In the genomic region with DNA sequence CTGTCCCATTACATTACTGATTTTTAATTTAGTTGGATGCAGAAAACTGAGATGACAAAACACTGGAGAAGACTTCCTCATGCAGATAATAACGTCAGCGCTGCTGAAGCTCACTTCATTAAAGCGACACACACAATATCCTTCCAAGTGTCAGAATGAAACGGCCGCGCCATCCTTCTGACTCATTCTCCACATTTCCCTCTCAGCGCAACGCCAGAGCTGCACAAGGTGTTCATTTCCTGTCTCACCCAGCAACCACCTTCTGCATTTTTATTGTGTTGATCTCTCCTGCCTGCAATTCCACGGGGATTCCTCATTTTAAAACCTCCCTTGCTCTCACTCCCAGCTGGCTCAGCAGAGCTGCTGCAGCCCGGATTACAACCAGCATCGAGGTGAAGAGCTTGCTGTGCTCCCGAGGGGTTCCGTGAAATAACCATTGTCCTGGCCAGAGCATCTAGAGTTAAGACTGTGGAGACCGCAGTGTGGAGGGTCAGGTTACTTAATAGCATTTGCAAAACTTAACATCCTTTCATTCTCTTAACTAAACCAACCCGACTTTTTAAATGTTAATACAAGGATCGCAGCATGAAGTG, we compare ENCODE assay signal across 8 mouse cellular contexts.
DNase-seq lines count a peak whose midpoint lies in the region; ATAC-seq and TF ChIP-seq lines count a peak whose summit lies in the region.

No protein-coding gene starts in this region.

- no peak for TF ChIP-seq CTCF in CH12.LX (conservative IDR thresholded peaks at IDR 0.05 in 1 of 2, IDR thresholded peaks at IDR 0.05 in 1 of 2; ENCODE audit: low read depth in 2 of 2, low read length in 2 of 2)

- peak overlapping the region; percentile 43; the same call in 1 of the 2 replicates for H3K9ac ChIP-seq in heart, embryonic 16.5 days (ENCODE audit: low read length)
- H3K9ac ChIP-seq in CH12.LX (ENCODE audit: insufficient read depth, low read depth): no peak overlapping the region
- no peak overlapping the region for H3K9ac ChIP-seq in embryonic facial prominence, embryonic 13.5 days
- H3K9ac ChIP-seq in midbrain, embryonic 11.5 days (ENCODE audit: low read length): peak overlapping the region; percentile 31; the same call in 1 of the 2 replicates

- peaks cover 3% of the 10 kb centered on the region; the same call in 1 of the 2 replicates for H3K9me3 ChIP-seq in heart, embryonic 16.5 days (replicated peaks; ENCODE audit: control insufficient read depth, low read length)
- H3K9me3 ChIP-seq in CH12.LX (replicated peaks; ENCODE audit: low read length): peaks cover 2% of the 10 kb centered on the region
- H3K9me3 ChIP-seq in embryonic facial prominence, embryonic 13.5 days: 0 out of 2 replicates have a peak, but pooled peaks cover 4% of the 10 kb centered on the region
- H3K9me3 ChIP-seq in midbrain, embryonic 11.5 days (ENCODE audit: control insufficient read depth, low read length): no peaks in the 10 kb centered on the region; the same call in 1 of the 2 replicates

- H3K27me3 ChIP-seq in heart, embryonic 16.5 days (ENCODE audit: control insufficient read depth, insufficient read depth, low read length): no peaks in the 10 kb centered on the region
- H3K27me3 ChIP-seq in CH12.LX (replicated peaks): no peaks in the 10 kb centered on the region
- H3K27me3 ChIP-seq in embryonic facial prominence, embryonic 13.5 days: no peaks in the 10 kb centered on the region; the same call in none of the 2 replicates
- H3K27me3 ChIP-seq in midbrain, embryonic 11.5 days (ENCODE audit: control insufficient read depth, insufficient read depth, low read length): peaks cover 4% of the 10 kb centered on the region; the same call in 1 of the 2 replicates

- H3K36me3 ChIP-seq in heart, embryonic 16.5 days (ENCODE audit: control insufficient read depth, insufficient read depth): peaks cover 7% of the 10 kb centered on the region; the same call in 1 of the 2 replicates
- peaks cover 0 to 72% of the 10 kb centered on the region in 2 experiments for H3K36me3 ChIP-seq in CH12.LX (replicated peaks in 1 of 2; ENCODE audit: control insufficient read depth in 1 of 2, insufficient read depth in 1 of 2, low read length in 1 of 2)
- peaks cover 8% of the 10 kb centered on the region; the same call in 1 of the 2 replicates for H3K36me3 ChIP-seq in embryonic facial prominence, embryonic 13.5 days
- no peaks in the 10 kb centered on the region for H3K36me3 ChIP-seq in midbrain, embryonic 11.5 days (ENCODE audit: control insufficient read depth, insufficient read depth, low read length)

- no peak for TF ChIP-seq RAD21 in CH12.LX (IDR thresholded peaks at IDR 0.05; ENCODE audit: low read depth, low read length)

- 29% methylated on average over 16 of the region's 16 CpGs for WGBS in heart, embryonic 16.5 days
- 9% methylated on average over 16 of the region's 16 CpGs for WGBS in embryonic facial prominence, embryonic 13.5 days
- WGBS in midbrain, embryonic 11.5 days: 12% methylated on average over 16 of the region's 16 CpGs

- peak overlapping the region; percentile 55 for H3K4me2 ChIP-seq in heart, embryonic 16.5 days (ENCODE audit: low read depth, low read length)
- H3K4me2 ChIP-seq in CH12.LX (ENCODE audit: insufficient read depth, low read depth, poor library complexity, severe bottlenecking): no peak overlapping the region
- H3K4me2 ChIP-seq in embryonic facial prominence, embryonic 13.5 days: peak overlapping the region; percentile 41
- peak overlapping the region; percentile 25; the same call in 1 of the 2 replicates for H3K4me2 ChIP-seq in midbrain, embryonic 11.5 days

- no peaks in the 10 kb centered on the region for H3K79me2 ChIP-seq in CH12.LX (replicated peaks; ENCODE audit: control insufficient read depth, extremely low read depth, insufficient read depth, poor library complexity, severe bottlenecking)

- dilution Hi-C loops in CH12.LX (cut with MboI; ENCODE audit: extremely low pct_ligation_motif_present, extremely low pct_unique_long_range_greater_than_20kb, low sequenced_read_pairs): no loop called here

- H3K27ac ChIP-seq in heart, embryonic 16.5 days (ENCODE audit: low read length): no peak overlapping the region; the same call in 1 of the 2 replicates
- no peak overlapping the region for H3K27ac ChIP-seq in CH12.LX (ENCODE audit: insufficient read depth, low read depth)
- H3K27ac ChIP-seq in embryonic facial prominence, embryonic 13.5 days: no peak overlapping the region
- H3K27ac ChIP-seq in midbrain, embryonic 11.5 days (ENCODE audit: low read depth, low read length): no peak overlapping the region

- DNase-seq in heart, adult 8-10 months (ENCODE audit: low spot score): no peak
- DNase-seq in CH12.LX (ENCODE audit: extremely low read depth): peak; percentile 45
- peak; percentile 88 for DNase-seq in midbrain, embryonic 11.5 days (ENCODE audit: low spot score, missing footprints)
- no peak for DNase-seq in gastrocnemius, postnatal 4 days (ENCODE audit: low spot score in 2 of 2)
- DNase-seq in B cell, adult 2 months: no peak
- no peak for DNase-seq in ovary, adult 18-20 months (ENCODE audit: low spot score)

- H3K4me3 ChIP-seq in heart, embryonic 16.5 days (ENCODE audit: low read length): peak overlapping the region; percentile 14
- no peak overlapping the region for H3K4me3 ChIP-seq in CH12.LX (replicated peaks in 1 of 3; ENCODE audit: low read depth in 2 of 3, low read length in 2 of 3, poor library complexity in 1 of 3)
- 0 out of 2 replicates have a peak overlapping the region, but pooled peaks have one; percentile 1 for H3K4me3 ChIP-seq in embryonic facial prominence, embryonic 13.5 days
- H3K4me3 ChIP-seq in midbrain, embryonic 11.5 days (ENCODE audit: low read depth, low read length): no peak overlapping the region

- no peak for TF ChIP-seq POLR2A in CH12.LX (IDR thresholded peaks at IDR 0.05; ENCODE audit: low read depth, low read length)

- ATAC-seq in heart, embryonic 16.5 days (replicated peaks; ENCODE audit: extremely low read depth, insufficient read depth, low FRiP score): no peak
- no peak for ATAC-seq in embryonic facial prominence, embryonic 13.5 days (ENCODE audit: insufficient number of reproducible peaks, insufficient read depth, low FRiP score, low TSS enrichment, low read depth)
- no peak for ATAC-seq in midbrain, embryonic 11.5 days (ENCODE audit: low FRiP score)

- no peak for TF ChIP-seq EP300 in CH12.LX (IDR thresholded peaks at IDR 0.05; ENCODE audit: low read length)

- H3K4me1 ChIP-seq in heart, embryonic 16.5 days (ENCODE audit: control insufficient read depth, insufficient read depth, low read length): peaks cover 12% of the 10 kb centered on the region
- H3K4me1 ChIP-seq in CH12.LX (ENCODE audit: control insufficient read depth in 1 of 2, insufficient read depth in 2 of 2): peaks cover 5 to 26% of the 10 kb centered on the region in 2 experiments; a peak in 3 of 4 replicates
- H3K4me1 ChIP-seq in embryonic facial prominence, embryonic 13.5 days: peaks cover 32% of the 10 kb centered on the region
- H3K4me1 ChIP-seq in midbrain, embryonic 11.5 days (ENCODE audit: control insufficient read depth, insufficient read depth, low read length): peaks cover 14% of the 10 kb centered on the region

- in situ Hi-C loops in CH12.LX (cut with MboI; ENCODE audit: low pct_ligation_motif_present, low pct_unique_long_range_greater_than_20kb, low sequenced_read_pairs): loop anchor here (10.0 kb wide), 1 partner anchor 97 kb away; no protein-coding TSS in a partner anchor

TF ChIP-seq in CH12.LX, 34 proteins besides CTCF, POLR2A, EP300 and RAD21:
- no peak for TF ChIP-seq BHLHE40 (IDR thresholded peaks at IDR 0.05; ENCODE audit: low read depth, low read length)
- no peak for TF ChIP-seq CHD2 (IDR thresholded peaks at IDR 0.05; ENCODE audit: low read length)
- TF ChIP-seq USF1 (IDR thresholded peaks at IDR 0.05; ENCODE audit: low read depth, low read length): no peak
- no peak for TF ChIP-seq IRF4 (IDR thresholded peaks at IDR 0.05; ENCODE audit: low read depth, low read length)
- no peak for TF ChIP-seq MYC (IDR thresholded peaks at IDR 0.05; ENCODE audit: low read depth, low read length)
- no peak for TF ChIP-seq ZKSCAN1 (IDR thresholded peaks at IDR 0.05; ENCODE audit: borderline replicate concordance, low read depth, low read length)
- TF ChIP-seq MEF2A (IDR thresholded peaks at IDR 0.05; ENCODE audit: borderline replicate concordance, low read depth, low read length): no peak
- TF ChIP-seq GABPA (IDR thresholded peaks at IDR 0.05; ENCODE audit: insufficient replicate concordance, low read depth, low read length): no peak
- TF ChIP-seq POLR2AphosphoS2 (IDR thresholded peaks at IDR 0.05; ENCODE audit: low read depth, low read length): no peak
- TF ChIP-seq UBTF (IDR thresholded peaks at IDR 0.05; ENCODE audit: low read depth, low read length): no peak
- no peak for TF ChIP-seq ELF1 (IDR thresholded peaks at IDR 0.05; ENCODE audit: low read depth, low read length)
- no peak for TF ChIP-seq NRF1 (IDR thresholded peaks at IDR 0.05; ENCODE audit: low read depth, low read length)
- no peak for TF ChIP-seq PAX5 (IDR thresholded peaks at IDR 0.05; ENCODE audit: low read length)
- TF ChIP-seq ZMIZ1 (IDR thresholded peaks at IDR 0.05; ENCODE audit: low read depth, low read length): no peak
- TF ChIP-seq MAX (IDR thresholded peaks at IDR 0.05; ENCODE audit: low read length): no peak
- no peak for TF ChIP-seq TBP (conservative IDR thresholded peaks at IDR 0.05; ENCODE audit: low read depth, low read length)
- no peak for TF ChIP-seq JUN (IDR thresholded peaks at IDR 0.05; ENCODE audit: insufficient read depth, low read depth, low read length)
- no peak for TF ChIP-seq TCF12 (IDR thresholded peaks at IDR 0.05; ENCODE audit: low read depth, low read length)
- no peak for TF ChIP-seq RCOR1 (conservative IDR thresholded peaks at IDR 0.05; ENCODE audit: low read depth, low read length)
- no peak for TF ChIP-seq MAZ (IDR thresholded peaks at IDR 0.05; ENCODE audit: low read depth, low read length)

Comparison
In these comparisons a context has a peak if more than half of its experiments do, and no peak if none do; other contexts are left out.
1. H3K4me3 ChIP-seq: peak in heart, embryonic 16.5 days (single experiment) and embryonic facial prominence, embryonic 13.5 days (single experiment); none in CH12.LX (0 of 3) and midbrain, embryonic 11.5 days (single experiment).
2. H3K9ac ChIP-seq: peak in heart, embryonic 16.5 days (single experiment) and midbrain, embryonic 11.5 days (single experiment); none in CH12.LX (single experiment) and embryonic facial prominence, embryonic 13.5 days (single experiment).
3. DNase-seq: peak in CH12.LX (single experiment) and midbrain, embryonic 11.5 days (single experiment); none in heart, adult 8-10 months (single experiment), gastrocnemius, postnatal 4 days (0 of 2), B cell, adult 2 months (0 of 2) and ovary, adult 18-20 months (single experiment).